Mouse (Mus musculus): Measurements from ENCODE around the gene Bcl2l13.
"Not testable (repeated sequence)": the region's sequence is repeated elsewhere in the genome, so short reads cannot be mapped to it uniquely, and the experiment has no call there.

Gene Bcl2l13

DNA sequence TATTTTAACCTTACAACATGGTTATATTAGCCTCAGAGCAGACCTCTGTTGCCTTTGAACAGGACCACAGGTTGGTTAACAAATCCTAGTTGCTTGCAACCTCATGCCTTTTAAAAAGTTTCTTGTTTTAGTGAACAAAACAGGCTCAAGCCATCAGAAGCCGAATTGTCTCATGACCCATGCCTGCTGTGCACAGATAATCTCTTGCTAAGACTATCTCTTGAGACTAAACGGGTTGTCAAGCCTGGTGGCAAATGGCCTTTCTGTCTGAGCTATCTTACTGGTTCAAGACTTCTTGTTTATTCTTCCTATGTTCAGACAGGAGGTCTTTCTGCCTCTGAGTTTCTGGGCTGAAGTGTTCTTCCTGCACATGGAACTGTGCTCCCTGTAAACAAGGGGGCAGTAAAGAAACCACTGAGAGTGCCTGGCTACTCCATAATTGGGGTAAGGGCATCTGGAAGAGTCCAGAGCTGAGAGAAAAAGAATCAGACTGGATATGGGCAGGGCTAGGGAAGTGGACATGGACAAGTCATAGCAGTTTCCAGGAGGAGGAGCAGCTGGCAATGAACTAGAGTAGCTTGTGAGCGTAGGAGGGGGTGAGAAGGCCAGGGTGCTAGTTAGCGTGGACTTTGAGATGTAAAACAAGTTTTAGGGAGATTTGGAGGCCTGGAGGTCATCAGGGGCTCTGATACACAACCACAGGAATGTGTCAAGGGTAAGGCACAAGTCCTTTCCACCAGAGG, 5.0 kb upstream of the Bcl2l13 start:
- DNase-seq (ENCODE audit: low read depth, low spot score) = no peak

DNA sequence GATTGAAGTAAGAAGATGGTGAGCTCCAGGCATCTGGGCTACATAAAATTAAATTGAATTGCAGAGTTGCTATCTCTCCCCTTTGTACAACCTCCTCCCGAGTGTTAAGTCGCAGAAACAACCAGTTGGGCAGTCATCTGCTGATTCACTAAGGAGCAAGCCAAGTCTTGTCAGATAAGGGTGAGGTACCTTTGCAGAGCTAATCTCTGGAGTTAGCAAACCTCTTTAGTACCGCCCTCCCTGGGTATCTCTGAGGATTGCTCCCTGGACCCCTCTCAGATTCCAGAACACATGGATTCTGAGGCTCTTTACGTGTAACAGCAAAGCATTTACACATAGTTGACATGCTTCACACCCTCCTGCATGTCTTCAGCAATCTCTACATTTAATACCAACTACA, 3.9 kb upstream of the Bcl2l13 start:
- DNase-seq (ENCODE audit: low read depth, low spot score) = no peak

DNA sequence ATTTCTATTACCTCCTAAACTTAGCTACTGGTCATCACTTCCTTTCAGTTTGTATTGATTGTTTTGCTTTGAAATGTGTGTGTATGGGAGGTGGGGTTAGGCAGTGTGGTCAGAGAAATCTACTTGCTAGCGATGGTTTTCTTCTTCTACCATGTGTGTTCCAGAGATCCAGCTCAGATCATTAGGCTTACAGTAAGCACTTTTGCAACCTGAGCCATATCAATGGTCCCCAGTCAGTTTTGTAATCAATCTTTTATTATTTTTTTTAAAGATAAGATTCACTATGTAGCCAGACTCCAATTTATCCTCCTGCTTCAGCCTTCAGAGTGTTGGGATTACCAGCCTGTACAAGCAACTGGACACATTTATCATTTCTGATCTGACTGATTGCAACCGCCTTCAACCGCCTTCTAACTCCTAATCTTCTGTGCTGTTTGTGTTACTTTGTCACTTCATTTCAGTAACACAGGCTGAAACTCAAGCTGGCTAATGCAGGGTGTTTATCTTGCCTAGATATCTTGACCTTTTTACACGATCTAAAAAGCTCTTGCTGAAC, 1.2 kb upstream of the Bcl2l13 start:
- DNase-seq (ENCODE audit: low read depth, low spot score) = no peak

DNA sequence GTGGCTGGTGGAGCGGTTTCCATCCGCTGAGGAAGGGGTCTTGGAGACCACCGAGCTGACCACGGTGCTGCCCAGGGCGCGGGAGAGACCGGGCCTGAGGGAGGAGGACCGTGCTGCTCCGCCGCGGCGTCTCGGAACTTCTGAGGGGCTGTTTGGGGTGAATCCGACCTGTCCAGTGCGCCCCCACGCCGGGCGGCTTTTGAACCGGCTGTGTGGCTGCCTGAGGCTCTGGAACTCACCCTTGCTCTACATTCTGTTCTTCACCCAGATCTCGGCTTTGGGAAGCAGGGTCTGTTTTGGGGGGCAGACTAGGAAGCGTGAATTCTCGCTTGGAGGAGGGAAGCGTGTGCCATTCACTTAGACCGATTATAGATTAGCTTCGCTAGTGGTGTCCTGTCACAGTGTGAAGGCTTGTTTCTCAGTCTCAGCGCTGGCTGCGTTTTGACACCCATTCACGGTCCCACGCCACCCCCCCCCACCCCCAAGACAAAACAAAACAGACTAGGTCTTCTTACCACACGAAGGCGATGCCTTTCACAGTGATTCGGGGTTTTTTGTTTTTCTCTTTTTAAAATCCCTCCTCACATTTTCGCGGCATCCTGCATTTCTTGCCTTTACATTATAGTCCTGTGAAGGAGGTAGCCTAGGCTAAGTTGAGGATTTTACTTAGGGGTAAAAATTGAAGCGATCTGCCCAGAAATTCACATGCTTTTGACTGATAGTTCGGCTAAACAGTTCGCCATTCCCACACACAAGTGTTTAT, 558 bp downstream of the Bcl2l13 start:
- peak; percentile 72 for DNase-seq (ENCODE audit: low read depth, low spot score)

DNA sequence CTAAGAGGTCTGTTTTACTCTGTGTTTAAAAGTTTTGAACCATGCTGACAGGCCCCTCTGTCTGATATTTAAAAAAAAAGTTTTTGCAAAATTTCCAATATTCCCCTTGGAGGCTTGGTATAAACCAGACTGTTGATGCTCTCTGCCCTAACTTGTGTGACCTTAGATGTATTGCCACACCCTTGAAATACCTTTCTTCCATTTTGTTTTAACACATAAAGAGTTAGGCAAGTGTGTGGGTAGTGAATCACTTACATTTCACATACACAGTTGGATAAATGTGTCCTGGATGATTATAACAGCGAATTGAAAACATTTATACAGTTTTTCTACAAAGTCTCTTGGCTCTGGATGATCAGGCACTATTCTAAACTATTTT, 1.1 kb downstream of the Bcl2l13 start:
- DNase-seq (ENCODE audit: low read depth, low spot score) = no peak

DNA sequence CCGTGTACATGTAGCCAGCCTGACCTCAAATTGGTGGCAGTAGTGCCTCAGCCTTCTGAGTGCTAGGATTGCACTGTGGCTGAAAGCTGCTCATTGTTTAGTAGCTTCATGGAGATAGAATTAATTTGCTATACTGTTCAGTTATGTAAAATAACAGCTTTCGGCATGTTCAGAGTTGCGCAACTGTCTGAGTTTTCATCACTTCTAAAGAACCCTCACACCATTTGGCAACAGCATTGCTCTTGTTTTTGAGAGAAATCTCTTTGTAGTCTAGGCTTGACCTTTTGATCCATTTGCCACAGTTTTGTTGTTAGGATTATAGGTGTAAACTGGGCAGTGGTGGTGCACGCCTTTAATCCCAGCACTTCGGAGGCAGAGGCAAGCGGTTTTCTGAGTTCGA, 4.2 kb downstream of the Bcl2l13 start:
- no peak for DNase-seq (ENCODE audit: low read depth, low spot score)

DNA sequence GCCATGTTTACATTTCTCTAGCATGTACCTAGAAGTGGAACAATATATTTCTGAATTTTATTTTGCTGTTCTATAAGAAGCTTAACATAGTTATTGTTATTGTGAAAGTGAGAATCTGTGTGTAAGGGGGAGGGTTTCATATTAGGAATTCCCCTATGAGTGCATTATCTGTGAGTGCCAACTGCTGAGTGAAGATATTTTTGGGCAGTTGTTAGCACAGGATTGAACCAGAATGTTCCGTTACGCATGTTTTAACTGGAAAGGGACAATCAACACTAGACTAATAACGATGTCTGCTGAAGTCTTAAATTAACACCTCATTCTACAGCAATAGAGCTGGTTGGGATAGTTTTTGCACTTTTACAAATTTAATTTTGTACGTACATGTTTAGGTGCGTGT, 5.7 kb downstream of the Bcl2l13 start:
- DNase-seq (ENCODE audit: low read depth, low spot score) = no peak

DNA sequence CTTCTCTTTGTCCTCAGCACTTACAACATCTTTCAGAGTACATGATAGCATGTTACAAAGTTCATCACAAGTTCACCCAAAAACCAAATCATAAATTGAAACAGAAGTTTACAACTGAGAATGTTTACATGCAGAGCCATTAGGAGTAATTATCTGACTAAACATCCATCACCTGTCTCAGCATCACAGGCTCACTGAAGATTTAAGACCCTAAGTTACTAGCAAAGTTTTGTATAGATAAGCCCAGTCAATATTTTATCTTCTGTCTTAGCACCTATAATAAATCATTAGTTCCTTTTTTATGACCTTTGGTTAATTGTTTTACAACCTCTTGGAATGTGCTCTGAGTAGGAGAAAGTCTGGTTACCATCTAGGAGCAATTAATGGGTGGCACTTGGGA, 14.7 kb downstream of the Bcl2l13 start:
- DNase-seq (ENCODE audit: low read depth, low spot score) = not testable (repeated sequence)

DNA sequence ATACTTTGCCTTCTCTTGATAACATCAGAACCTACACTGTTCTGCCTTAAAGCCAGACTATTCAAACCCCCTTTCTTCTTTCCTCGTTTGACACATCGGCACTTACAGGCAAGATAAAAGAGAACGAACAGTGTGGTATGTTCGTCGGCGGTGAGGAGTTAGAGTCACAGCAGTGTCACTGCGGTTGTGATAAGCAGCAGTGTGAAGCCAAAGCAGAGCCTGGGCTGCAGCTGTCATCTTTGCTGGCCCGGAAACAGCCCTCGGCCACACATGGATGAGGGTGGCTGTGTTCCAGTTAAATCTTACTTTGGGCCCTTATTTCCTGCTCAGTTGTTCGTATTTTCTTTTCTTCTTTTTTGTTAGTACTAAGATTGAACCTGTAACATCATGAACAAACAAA, 18.4 kb downstream of the Bcl2l13 start:
- DNase-seq (ENCODE audit: low read depth, low spot score) = no peak

DNA sequence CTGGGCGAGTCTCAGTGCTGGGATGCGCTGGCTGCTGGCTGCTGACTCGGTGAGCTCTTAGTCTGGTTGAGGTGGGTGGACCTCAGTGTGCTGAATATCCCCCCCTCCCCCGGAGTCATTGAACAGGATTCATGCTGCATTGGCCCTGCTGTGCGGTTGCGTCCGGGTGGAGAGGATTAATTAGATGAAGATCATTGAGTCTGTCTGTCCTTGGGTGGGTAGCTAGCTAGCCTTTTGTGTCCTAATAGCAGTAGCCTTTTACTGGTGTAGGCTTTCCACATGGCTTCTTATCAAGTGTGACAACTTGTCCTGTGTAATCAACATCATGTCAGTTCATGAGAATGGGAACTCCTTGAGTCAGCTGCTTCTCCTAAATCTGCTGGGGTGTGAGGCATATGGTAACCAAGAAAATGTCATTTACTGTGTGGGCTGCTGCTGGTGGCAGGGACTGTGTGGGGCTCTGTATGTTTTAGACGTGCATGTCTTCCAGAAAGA, 22.3 kb downstream of the Bcl2l13 start:
- no peak for DNase-seq (ENCODE audit: low read depth, low spot score)

DNA sequence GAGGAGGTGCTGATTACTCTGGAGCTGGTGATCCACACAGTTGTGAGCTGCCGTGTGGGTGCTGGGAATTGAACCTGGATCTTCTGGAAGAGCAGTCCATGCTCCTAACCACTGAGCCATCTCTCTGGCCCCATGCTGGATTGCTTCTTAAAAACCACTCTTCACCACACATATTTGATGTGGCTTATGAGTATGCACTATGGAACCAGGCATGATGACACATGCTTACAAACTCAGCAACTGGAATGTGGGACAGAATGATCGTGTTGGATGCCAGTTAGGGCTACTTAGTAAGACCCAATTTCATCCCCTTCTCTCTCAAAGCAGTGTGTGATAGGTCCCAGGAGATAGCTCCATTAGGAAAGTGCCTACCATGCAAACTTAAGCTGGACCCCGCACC, 24.1 kb downstream of the Bcl2l13 start:
- DNase-seq (ENCODE audit: low read depth, low spot score) = no peak

DNA sequence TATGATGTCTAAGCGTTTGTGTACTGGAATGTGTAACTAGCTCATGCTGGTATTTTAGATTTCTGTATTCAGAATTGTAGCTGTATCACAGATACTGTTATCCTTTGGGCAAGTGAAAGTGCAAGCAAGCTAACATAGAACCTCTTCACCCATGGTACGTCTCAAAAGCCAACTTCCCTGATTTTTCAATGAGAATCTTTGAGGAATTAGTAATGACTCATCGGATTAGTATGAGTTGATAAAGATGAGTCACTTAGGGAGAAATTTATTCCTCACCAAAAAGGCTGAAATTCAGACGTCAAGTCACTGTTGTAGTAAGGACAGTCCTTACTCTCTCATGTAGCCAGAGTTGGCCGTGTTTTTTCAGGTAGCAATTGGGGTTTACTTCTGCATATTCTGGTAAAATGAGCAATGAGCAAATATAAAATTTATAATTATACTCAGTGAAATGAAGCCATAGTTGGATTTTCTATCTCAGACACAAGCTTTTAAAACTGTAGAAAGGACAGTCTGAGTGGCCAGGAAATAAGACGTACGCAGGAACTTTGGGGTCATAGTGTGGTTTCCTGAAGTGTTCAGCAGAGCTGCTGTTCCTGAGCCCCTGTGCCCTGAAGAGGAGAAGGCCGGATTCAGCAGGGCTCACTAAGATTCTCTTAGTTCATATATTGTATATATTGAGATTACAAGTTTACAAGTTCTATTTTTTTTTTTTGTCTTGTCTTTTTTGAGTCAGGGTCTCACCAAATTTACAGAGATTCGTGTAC, 30.2 kb downstream of the Bcl2l13 start:
- DNase-seq (ENCODE audit: low read depth, low spot score) = no peak

DNA sequence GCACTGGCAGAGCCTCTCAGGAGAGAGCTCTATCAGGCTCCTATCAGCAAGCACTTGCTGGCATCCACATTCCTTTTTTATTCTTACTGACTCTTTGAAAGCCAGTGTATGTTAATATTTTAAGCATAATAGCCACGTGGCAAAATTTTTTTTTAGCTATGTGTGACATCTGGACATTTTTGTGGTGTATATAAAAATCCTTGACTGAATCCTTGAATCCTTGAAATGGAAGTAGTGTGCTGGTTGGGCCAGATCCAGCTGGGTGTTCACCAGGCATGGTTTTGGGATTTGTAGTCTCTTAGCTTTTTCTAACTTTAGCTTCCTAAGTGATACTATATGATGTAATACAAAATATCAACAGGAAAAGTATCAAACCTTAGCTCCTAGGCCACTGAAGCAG, 32.8 kb downstream of the Bcl2l13 start:
- no peak for DNase-seq (ENCODE audit: low read depth, low spot score)

DNA sequence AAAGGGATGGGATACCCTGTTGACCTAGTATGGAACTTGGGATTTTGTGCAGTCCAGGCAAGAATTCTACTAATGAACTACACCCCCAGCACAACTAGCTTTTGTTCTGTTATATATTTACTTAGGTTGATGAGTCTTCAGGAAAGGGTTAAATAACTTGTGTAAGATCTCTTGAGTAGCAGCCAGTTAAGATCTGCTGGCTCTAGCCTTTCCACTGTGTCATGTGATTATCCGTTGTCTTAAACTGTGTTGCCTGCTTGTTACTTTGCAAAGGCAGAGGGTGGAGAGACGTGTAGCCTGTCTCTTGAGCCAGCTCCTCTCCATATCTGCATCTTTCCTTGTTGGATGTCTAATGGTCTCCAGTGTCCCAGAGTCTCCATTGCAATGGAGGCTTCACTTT, 35.3 kb downstream of the Bcl2l13 start:
- no peak for DNase-seq (ENCODE audit: low read depth, low spot score)

DNA sequence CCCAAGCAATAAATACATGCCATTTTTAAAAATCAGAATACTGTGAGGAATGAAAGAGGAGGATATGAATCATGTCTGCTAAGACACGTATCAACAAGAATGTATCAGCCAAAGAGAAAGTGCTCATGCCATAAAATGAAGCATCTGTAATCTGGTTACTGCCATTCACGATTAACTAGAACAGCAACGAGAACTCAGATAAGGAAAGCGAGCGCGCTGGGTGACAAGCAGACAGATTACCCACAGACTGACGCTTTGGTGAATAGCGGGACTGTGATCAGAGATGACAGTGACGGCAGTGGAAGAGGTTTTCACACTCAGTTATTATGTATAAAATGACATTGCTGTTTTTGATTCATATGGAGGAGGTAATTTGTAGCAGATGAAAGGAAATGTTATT, 37.9 kb downstream of the Bcl2l13 start:
- no peak for DNase-seq (ENCODE audit: low read depth, low spot score)

DNA sequence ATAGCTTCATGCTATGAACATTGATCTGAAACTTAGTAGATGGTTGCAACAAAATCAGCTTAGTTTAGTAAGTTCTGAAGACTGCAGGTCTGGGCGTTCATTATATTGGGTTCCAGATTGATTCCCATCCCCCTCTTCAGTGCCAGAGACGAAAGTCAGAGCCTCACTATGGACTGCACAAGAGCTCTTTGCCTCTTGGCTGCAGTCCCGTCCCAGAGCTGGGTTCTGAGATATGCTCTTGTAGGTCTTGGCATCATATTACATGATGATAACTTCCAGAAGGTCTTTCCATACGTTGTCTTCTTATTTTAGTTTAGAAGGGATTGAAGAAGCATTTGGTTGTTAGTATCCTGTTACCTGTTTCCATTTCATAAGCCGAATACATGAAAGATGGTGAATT, 43.0 kb downstream of the Bcl2l13 start:
- no peak for DNase-seq (ENCODE audit: low read depth, low spot score)

DNA sequence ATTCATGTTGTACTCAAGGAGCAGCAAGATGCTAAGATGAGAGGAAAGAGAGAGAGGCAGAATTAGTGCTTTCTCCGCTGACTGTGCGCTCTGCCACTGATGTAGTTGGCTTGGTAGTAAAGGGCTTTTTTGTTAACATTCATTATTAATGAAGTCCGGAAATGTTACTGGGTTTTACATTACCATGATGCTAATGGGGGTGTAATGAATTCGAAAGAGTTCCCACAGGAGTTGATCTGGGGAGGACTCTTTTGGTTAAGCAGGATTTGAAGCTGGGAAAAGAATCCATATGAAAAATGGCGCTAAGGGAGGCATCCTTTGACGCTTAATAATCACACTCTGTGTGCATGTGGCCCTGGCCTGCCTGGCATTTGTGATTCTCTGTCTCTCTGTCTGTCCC, 48.4 kb downstream of the Bcl2l13 start:
- DNase-seq (ENCODE audit: low read depth, low spot score) = no peak

DNA sequence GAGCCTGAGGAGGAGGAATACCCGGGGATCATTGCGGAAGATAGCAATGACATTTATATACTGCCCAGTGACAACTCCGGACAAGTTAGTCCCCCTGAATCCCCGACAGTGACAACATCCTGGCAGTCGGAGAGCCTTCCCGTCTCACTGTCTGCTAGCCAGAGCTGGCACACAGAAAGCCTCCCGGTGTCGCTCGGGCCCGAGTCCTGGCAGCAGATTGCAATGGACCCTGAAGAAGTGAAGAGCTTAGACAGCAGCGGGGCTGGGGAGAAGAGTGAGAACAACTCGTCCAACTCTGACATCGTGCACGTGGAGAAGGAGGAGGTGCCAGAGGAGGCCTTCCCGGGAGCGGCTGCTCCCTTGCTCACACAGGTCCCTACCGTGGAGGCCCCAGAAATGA, 50.7 kb downstream of the Bcl2l13 start:
- DNase-seq (ENCODE audit: low read depth, low spot score) = no peak

DNA sequence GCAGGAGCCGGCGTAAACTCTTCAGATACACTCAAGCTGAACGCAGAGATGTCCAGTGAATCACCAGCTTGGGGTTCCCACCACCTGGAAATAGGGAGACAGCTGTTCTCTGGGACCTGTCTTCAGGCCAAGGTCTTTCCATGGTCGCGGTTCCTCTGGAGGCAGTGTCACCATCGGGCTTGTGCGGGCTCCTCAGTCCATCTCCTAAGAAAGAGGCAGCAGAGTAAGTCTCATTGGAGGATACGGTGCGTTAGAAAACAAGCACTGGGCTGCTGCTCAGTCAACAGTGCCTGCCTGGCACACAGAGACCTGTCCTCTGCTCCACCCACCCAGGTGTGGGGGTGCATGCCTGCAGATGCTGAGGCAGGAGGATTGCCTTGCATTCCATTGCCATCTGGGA, 58.1 kb downstream of the Bcl2l13 start:
- no peak for DNase-seq (ENCODE audit: low read depth, low spot score)

DNA sequence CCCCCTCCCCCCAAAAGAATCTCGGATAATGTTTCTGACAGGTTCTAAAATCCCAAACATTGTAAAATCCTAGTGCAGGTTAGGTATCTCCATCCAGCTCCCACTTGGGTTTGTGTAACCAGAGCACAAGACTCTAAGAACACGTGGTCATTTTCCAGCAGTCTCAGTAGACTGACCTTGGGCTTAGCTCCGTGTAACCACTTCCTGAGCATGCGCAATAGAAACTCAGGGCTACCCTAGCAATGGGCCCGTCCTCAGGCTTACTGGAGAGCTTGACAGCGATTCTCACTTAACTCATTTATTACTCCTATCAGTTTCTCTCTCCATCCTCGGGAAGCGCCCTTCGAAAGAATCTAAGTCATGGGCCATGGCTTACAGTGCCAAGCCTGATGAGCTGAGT, 58.5 kb downstream of the Bcl2l13 start:
- no peak for DNase-seq (ENCODE audit: low read depth, low spot score)

DNA sequence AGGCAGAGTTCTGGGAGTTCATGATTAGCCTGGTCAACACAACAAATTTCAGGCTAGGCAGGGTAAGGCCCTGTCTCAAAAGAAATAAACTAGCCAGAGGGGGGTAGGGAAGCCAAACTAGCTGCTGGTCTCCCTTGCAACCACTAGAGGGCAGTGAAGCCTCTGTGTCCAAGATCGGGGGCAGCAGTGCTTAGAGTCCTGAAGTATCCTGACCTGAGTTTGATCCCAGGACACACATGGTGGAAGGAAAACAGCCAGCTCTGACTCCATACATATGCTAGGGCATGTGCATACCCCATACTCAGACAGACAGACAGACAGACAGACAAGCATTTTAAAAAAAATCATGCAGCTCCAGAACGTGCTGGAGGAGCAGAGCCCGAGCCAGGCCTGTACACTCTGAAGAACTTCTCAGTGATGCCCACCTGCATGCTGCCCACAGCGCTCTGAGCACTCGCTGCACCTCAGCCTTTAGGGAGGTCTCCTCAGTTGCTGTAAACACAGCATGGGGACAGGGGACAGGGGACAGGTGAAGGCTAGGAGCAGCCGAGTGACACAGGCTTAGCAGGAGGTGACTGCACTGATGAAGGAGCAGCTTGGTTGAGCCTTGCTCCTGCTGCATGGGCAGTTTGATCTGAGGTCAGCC, 62.3 kb downstream of the Bcl2l13 start:
- peak; percentile 51 for DNase-seq (ENCODE audit: low read depth, low spot score)
